Mouse (Mus musculus): ENCODE results near the gene Krt80.

Krt80 gene

DNA sequence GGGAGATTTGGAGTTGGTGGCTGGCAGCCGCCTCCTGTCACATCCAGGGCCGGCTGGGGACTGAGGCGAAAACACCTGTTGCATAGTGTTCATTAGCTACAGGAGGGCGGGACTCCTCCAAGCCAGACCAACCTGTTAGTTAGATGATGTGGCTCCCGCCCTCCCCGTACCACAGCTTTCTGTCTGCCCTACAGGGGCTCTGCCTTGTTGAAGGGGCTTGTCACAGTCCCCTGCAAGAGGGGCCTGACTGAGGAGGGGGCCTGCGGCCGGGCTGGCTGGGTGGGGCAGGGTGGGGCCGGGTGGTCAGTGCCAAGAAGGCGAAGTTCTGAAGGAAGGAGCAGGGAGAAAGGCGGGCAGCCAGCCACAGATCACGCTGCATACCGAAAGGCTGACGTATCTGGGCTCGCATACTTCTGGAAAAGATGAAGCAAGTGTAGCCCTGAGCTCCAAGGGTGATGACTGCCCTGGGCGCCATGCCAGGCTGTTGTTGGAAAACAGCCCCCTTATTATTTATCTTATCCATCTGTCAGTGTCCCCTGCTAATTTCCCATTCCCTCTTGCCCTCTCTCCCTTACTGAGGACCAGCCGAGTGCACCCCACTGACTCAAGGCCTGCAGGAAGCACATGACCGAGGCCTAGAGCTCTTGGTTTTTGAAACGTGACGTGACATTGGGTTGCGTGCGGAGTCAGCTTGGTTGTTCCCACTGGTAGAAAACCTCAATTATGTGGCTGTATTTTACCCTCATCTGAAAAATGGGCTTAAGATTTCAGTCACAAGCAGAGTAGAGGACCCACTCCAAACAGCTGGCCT is at the start of gene Krt80:
Krt80 (minus strand) TSS at position 62 of the 811 bp plus-strand sequence.
- no peak for DNase-seq (ENCODE audit: low spot score in 2 of 2)

GRCm38 (mm10) chr15:101418950-101419349 is 49.0 kb upstream of the Krt80 start:
- no peak for DNase-seq (ENCODE audit: low spot score in 2 of 2)

DNA sequence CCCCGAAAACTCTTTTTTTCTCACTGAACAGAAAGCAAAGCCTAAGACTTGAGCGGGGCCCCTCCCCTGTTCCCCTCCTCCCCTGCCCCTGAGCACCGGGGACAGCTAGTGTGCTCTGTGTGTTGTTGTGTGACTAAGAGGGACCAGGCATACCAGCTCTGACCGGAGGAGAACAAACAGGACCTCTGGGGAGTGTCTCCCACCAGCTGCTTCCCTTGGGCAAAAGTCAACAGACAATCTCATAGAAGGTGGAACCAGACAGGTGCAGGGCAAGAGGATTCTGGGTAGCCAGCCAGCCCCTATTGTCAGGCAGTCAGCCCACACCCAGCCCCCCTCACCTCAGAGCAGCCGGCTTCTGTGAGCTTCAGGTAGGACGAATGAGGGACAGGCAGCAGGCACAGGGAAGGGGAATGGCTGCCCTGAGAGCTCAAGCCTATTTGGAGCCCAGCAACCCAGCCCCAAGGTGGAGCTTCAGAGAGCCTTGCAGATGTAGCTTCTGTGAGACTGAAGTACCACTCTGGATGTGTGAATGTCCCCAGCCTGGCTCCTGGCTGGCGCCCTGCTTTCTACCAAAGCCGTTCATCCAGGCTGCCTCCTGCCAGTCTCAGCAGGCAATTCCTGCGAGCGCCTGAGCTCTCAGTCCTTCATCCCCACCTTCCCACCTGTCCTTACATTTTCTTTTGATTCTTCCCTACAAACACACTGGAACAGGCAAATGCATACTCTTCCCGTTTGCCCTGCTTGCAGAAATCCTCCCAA is 45.0 kb upstream of the Krt80 start:
- no peak for DNase-seq (ENCODE audit: low spot score in 2 of 2)

- DNase-seq (ENCODE audit: low spot score in 2 of 2), result no peak
Measured at GRCm38 (mm10) chr15:101413916-101414635, 44.1 kb upstream of the Krt80 start.

DNA sequence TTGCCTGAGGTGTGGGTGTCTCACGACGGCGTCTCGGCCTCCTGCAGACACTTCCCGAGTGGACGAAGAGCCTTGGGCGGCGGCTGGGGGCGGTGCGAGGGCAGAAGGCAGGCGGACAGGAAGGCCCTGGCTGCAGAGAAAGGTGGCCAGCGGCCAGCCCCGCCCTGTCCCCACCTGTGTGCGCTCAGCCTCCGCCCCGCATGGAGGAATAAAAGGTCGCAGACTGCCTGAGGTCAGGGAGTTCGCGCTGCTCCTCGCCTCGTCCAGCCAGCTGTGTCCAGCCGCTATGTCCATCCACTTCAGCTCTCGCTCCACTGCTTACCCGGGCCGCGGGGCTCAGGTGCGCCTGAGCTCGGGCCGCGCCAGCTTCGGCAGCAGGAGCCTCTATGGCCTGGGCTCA is 42.2 kb upstream of the Krt80 start:
- no peak for DNase-seq (ENCODE audit: low spot score in 2 of 2)

GRCm38 (mm10) chr15:101410775-101411174 is 40.8 kb upstream of the Krt80 start, which contains the start of gene Krt7:
Gene Krt7, plus strand, starts transcription at chr15:101411043.
- no peak for DNase-seq (ENCODE audit: low spot score in 2 of 2)

DNA sequence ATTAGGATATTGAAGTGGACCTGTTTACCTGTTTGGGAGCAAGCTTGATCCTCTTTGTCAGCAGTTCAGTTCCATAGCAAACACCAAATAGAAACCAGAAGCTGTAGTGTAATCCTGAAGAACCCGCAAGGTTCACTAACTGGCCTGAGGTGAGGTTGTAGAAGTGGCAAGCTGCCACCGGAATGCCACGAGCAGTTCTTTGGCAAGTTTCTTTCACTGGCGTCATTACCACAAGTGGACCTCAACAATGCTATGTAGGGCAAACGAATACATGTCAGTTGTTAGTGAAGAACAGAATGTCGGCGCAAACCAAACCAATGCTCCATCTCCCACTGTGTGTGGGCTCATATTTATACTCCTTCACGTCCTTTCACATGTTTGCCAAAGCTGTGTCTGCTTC is 28.3 kb upstream of the Krt80 start:
- DNase-seq (ENCODE audit: low spot score in 2 of 2), result no peak

DNA sequence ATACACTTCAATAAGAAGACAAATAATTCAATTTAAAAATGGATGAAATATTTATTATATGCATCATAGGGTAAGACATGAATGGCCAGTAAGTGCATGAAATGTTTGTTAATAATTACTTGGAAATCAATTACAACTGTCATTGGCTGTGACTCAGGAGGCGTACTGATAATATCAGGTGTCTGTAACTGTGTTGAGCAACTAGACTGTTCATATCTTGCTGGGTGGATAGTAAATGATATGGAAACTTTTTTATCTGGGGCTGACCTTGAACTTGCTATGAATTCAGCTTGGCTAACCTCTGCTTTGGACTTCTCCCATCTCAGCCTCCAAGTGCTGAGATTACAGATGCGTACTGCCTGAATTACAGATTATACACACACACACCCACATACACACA is 27.7 kb upstream of the Krt80 start:
- no peak for DNase-seq (ENCODE audit: low spot score in 2 of 2)

DNA sequence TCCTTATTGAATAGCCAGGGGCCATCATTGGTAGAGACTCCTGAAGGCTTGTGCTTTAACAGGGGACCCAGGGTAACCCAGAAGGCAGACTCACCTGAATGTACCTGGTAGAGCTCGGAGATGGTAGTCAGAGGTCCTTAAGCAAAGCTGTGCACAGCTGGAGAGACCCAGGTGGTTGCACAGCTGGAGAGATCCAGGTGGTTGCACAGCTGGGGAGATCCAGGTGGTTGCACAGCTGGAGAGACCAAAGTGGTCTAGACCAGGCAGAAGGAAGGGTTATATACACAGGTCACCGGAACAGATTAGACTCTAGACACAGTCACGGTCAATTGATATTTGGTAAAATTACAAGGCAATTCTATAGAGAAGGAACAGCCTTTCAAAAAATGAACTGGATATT is 27.0 kb upstream of the Krt80 start:
- DNase-seq (ENCODE audit: low spot score in 2 of 2), result no peak

- DNase-seq (ENCODE audit: low spot score in 2 of 2), result no peak
Measured at GRCm38 (mm10) chr15:101396466-101396865, 26.5 kb upstream of the Krt80 start.

DNA sequence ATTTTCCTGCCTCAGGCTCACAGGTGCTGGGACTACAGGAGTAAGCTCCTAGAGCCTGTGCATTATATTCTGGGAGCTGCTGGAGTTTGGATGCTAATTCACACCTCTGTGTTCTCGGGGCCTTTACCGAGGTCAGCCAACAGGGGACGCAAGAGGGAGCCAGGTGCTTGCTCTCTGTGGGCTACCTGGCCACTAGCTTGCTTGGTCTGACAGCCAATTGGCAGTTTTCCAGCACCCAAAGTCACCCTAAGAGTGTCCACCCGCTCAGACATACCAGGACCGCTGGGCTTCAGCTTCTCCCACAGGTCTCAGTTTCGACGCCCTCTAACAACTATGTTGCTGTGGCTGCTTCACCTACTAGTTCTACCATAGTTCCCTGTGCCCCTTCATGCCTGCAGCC is 24.9 kb upstream of the Krt80 start:
- no peak for DNase-seq (ENCODE audit: low spot score in 2 of 2)

GRCm38 (mm10) chr15:101392251-101392650 is 22.3 kb upstream of the Krt80 start:
- DNase-seq (ENCODE audit: low spot score in 2 of 2), result no peak

- DNase-seq (ENCODE audit: low spot score in 2 of 2), result no peak
Measured at GRCm38 (mm10) chr15:101390203-101390602, 20.2 kb upstream of the Krt80 start.

DNA sequence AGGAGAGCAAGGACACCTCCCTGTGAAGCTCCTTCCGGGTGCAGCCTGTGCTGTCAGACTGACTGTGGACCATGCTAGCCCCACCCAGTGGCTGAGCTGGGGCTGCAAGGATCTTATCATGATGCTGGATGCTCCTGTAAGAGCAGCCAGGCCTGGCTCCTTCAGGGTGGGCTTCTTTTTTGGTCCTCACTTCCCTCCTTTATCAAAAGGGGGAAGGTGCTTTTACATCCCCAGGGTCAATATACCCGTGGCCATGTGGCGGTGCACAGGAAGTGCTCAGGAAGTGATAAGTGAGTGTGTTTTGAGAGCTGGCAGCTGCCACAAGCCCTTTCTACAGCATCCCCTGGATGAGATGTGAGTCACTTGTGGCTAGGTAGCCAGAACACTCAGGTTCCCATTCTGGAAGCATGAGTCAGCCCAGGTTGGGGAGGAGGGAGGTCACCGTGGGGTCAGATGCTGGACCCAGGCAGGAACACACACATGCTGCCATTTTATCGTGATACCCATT is 18.1 kb upstream of the Krt80 start:
- no peak for DNase-seq (ENCODE audit: low spot score in 2 of 2)

GRCm38 (mm10) chr15:101387176-101387575 is 17.2 kb upstream of the Krt80 start:
- no peak for DNase-seq (ENCODE audit: low spot score in 2 of 2)

GRCm38 (mm10) chr15:101385064-101385463 is 15.1 kb upstream of the Krt80 start:
- DNase-seq (ENCODE audit: low spot score in 2 of 2), result no peak

DNA sequence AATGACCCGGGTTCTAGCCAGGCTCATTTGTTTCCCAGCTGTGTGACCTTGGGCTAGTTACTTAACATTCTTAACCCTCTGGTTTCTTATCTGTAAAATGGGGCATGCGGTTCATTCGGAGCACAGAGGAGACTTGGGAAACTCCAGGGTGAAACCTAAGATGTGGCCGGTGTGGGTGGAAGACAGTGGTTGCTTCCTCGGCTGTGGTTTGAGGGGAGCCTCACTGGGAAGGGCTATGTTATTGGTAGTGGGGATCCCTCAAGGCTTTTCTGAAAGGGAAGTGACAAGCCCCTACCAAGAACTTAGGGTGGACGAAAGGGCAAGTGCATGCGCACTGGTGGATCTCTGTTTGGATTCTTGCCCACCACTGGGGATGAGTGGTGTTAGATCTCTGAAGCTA is 14.6 kb upstream of the Krt80 start:
- no peak for DNase-seq (ENCODE audit: low spot score in 2 of 2)

DNA sequence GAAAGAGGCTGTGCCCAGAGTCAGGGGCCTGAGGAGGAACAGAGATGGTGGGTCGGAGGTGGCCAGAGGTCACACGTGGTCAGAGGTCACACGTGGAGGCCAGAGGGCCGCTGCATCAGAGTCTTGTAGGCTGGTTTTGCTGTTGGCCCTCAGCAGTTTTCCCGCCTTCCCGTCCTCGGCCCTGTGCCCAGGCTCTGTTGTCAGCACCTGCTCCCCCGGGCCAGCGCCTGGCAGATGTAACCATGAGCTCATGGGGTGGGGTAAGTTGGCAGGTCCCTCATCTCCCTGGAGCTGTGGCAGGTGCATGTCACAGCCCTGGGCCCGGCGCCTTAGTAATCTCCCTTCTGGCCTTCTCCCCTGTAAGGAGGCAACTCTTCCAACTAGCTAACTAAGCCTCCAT is 12.8 kb upstream of the Krt80 start:
- no peak for DNase-seq (ENCODE audit: low spot score in 2 of 2)

DNA sequence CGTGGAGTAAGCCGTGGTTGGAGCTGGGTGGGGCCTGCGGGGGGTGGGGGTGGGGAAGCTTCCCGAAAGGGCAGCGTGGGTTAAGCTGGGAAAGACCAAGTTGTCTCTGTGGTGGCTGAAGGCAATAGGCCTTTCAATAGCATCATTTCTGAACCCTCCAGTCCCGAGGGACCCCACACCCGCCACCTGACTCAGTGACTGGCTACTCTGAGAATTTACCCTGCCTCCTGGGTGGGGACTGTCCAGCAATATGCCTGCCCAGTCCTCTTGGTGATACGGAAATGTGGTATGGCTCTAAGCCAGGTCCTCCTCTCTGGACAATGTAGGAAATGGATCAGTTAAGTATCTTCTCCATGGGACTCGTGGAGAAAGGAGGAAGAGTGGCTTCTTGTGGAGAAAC is 11.8 kb upstream of the Krt80 start:
- no peak for DNase-seq (ENCODE audit: low spot score in 2 of 2)

DNA sequence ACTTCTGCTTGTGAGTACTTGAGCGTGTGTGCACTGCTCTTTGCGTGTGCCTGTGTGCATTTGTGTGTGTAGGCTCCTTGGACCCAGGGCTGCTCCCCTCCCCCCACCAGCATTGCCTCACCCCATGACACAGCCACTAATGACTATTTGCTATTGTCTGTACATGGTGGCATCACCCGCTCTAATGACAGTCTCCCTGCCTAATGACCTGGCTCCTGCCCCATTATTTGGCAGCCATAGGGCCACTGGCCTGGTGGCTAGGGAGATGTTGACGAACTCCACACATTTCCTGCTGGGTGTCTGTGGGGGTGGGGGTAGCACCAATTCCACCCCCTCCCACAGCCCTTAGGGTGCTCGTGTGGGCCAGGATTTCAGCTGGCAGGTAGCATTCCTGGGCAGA is 8.7 kb upstream of the Krt80 start:
- DNase-seq (ENCODE audit: low spot score in 2 of 2), result no peak

GRCm38 (mm10) chr15:101376776-101377061 is 6.8 kb upstream of the Krt80 start:
- no peak for DNase-seq (ENCODE audit: low spot score in 2 of 2)

DNA sequence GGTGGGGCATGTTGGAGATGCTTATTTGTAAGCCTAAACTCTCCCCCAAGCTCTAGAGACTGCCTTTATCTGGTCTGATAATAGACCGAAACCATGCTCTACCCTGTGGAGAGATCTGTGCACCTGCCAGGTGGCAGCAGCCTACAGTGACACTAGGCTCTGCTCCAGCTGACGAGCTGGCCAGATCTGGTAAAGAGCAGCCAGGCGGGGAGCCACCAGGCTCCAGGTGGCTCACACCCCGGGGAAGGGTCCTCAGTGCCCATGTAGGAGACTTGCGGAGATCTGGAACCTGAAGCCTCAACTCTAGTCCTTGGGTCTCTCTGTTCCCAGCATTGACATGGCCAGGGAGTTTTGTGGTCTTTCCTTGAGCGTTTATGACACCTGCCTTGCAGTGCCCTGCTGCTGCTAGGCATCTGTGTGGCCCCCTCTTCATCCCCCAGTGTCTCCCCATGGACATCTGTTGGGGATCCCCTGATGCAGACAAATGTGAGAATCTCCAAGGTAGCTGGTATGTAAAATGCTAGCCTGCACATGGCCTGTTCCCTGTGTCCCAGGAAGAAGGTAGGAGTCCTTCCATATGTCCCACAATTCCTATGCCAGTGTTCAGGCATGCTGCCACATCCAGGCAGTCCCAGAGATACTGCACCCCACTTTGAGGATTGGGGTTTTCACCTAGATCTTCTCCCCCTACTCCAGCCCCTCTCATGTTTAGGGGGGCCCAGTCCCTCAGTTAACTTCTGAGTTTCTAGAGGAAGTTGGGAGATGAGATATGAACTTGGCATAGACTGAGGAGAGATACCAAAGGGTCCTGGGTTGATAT is 6.2 kb upstream of the Krt80 start:
- DNase-seq (ENCODE audit: low spot score in 2 of 2), result no peak
